Mouse (Mus musculus): ENCODE results near the gene Ldlrad1.

- TF ChIP-seq CTCF (IDR thresholded peaks at IDR 0.05; ENCODE audit: borderline replicate concordance, insufficient read depth, low read depth, low read length) (no peak), POLR2A (IDR thresholded peaks at IDR 0.05; ENCODE audit: borderline replicate concordance, insufficient read depth, low read length) (no peak)
Measured at GRCm38 (mm10) chr4:107208880-107209279, at the start of gene Ldlrad1.

Measured in cerebellum, adult 2 months (tissue).